In genomic region chr8:95547931-95548330, GRCm38 (mm10) we compare ENCODE assay signal across 18 mouse cellular contexts. TPM values are rescaled to one million over a fixed set of nuclear protein-coding genes. Genes with fewer than 3 reads are reported as not detected.
"Had no signal": no experiment of that assay in that cellular context is flagged by ENCODE, and none has a peak within 500 bp of the region (broad histone marks: within the 10 kb centered on the region; RNA-seq: fewer than 3 reads in every experiment).

No protein-coding gene starts in this region.

- ATAC-seq: midbrain, embryonic 13.5 days had no signal

- H3K4me2 ChIP-seq: limb, embryonic 13.5 days; midbrain, embryonic 13.5 days; neural tube, embryonic 15.5 days had no signal

- H3K36me3 ChIP-seq: limb, embryonic 13.5 days; midbrain, embryonic 13.5 days; neural tube, embryonic 15.5 days had no signal

- H3K9ac ChIP-seq: limb, embryonic 13.5 days; liver, embryonic 14.5 days; midbrain, embryonic 13.5 days; neural tube, embryonic 15.5 days had no signal

- DNase-seq: kidney, adult 9 months; kidney, postnatal 4 days; right cerebral cortex, adult 18-20 months; right cerebral cortex, postnatal 25 days had no signal

- H3K4me1 ChIP-seq: limb, embryonic 13.5 days had no signal

- H3K27ac ChIP-seq: kidney, postnatal 0 days; left cerebral cortex, adult 2 months; limb, embryonic 13.5 days; liver, embryonic 14.5 days; midbrain, embryonic 13.5 days; neural tube, embryonic 15.5 days had no signal

- H3K27me3 ChIP-seq: limb, embryonic 13.5 days; midbrain, embryonic 13.5 days; neural tube, embryonic 15.5 days had no signal

- H3K9me3 ChIP-seq: limb, embryonic 13.5 days; midbrain, embryonic 13.5 days; neural tube, embryonic 15.5 days had no signal

- H3K4me3 ChIP-seq: left cerebral cortex, adult 2 months; limb, embryonic 13.5 days; midbrain, embryonic 13.5 days; myocyte; neural tube, embryonic 15.5 days had no signal

RNA-seq across cellular contexts. Expression of gene Ccdc113, which starts 14.0 kb away (rescaled TPM):
- total RNA-seq: liver, adult 2 months; megakaryocyte-erythroid progenitor cell, adult 5-6 weeks had no signal
- polyA plus RNA-seq: liver, adult 2 months; liver, embryonic 14.5 days; myocyte; small intestine, adult 2 months had no signal

RNA-seq across cellular contexts. Expression of gene Prss54, which starts 28.2 kb away (rescaled TPM):
- total RNA-seq: layer of hippocampus, adult 8-10 months; liver, adult 2 months; megakaryocyte-erythroid progenitor cell, adult 5-6 weeks had no signal
- polyA plus RNA-seq: kidney, postnatal 0 days; limb, embryonic 13.5 days; liver, adult 2 months; liver, embryonic 14.5 days; lung, embryonic 16.5 days; midbrain, embryonic 13.5 days; myocyte; neural tube, embryonic 11.5 days; neural tube, embryonic 15.5 days; small intestine, adult 2 months; stomach, embryonic 16.5 days had no signal
